Mouse (Mus musculus): ENCODE measurements at regions not wholly inside any gene's neighbourhood (a gene's known extent, or its start where the extent isn't known, plus 50 kb on each side); places are given as distances from the start of the nearest gene placed in this dataset.

DNA sequence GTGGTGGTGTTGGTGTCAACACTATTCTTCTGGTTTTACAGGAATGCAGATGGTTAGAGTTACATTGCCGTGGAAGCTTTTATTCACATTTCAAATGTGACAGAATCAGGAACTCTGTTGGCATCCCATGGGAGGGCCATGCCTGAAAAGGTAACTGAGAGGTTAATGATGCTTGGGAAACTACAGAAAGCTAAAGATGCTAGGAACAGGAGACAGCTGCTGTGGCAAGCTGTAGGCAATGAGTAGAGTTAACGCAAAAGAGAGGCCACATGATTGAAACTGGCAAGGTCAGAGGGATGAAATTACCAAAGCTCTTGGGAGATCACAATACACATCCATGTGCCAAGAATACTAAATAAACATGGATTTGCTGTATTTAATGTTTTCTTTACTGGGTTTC lies 886.4 kb downstream of the Stpg2 start:
- no peak overlapping the region for H3K4me3 ChIP-seq (replicated peaks)
- no peaks in the 10 kb centered on the region for H3K27me3 ChIP-seq (replicated peaks)
- H3K4me1 ChIP-seq (replicated peaks) = no peaks in the 10 kb centered on the region
- no peaks in the 10 kb centered on the region for H3K9me3 ChIP-seq
- H3K27ac ChIP-seq = no peak overlapping the region
- no peak overlapping the region for H3K4me2 ChIP-seq (replicated peaks)
- 88% methylated on average over 2 of the region's 2 CpGs for WGBS
- ATAC-seq = no peak
- H3K36me3 ChIP-seq = no peaks in the 10 kb centered on the region
- H3K9ac ChIP-seq = no peak overlapping the region

- Histone ChIP-seq H3K4me3 (replicated peaks) (no peak overlapping the region), H3K36me3 (no peaks in the 10 kb centered on the region), H3K27me3 (replicated peaks) (no peaks in the 10 kb centered on the region), H3K9ac (no peak overlapping the region), H3K9me3 (no peaks in the 10 kb centered on the region), H3K27ac (no peak overlapping the region), H3K4me2 (replicated peaks) (no peak overlapping the region), H3K4me1 (replicated peaks) (no peaks in the 10 kb centered on the region)
- no peak for ATAC-seq
Measured at GRCm38 (mm10) chr3:140096854-140097540, 891.5 kb downstream of the Stpg2 start.

- H3K27me3 ChIP-seq (replicated peaks) = no peaks in the 10 kb centered on the region
- H3K4me1 ChIP-seq (replicated peaks) = no peaks in the 10 kb centered on the region
- no peaks in the 10 kb centered on the region for H3K36me3 ChIP-seq
- H3K9ac ChIP-seq = no peak overlapping the region
- H3K9me3 ChIP-seq = no peaks in the 10 kb centered on the region
- no peak for ATAC-seq
- H3K4me2 ChIP-seq (replicated peaks) = no peak overlapping the region
- 79% methylated on average over 4 of the region's 4 CpGs for WGBS
- H3K4me3 ChIP-seq (replicated peaks) = no peak overlapping the region
- no peak overlapping the region for H3K27ac ChIP-seq
Measured at GRCm38 (mm10) chr3:140109401-140109800, 903.9 kb downstream of the Stpg2 start.

DNA sequence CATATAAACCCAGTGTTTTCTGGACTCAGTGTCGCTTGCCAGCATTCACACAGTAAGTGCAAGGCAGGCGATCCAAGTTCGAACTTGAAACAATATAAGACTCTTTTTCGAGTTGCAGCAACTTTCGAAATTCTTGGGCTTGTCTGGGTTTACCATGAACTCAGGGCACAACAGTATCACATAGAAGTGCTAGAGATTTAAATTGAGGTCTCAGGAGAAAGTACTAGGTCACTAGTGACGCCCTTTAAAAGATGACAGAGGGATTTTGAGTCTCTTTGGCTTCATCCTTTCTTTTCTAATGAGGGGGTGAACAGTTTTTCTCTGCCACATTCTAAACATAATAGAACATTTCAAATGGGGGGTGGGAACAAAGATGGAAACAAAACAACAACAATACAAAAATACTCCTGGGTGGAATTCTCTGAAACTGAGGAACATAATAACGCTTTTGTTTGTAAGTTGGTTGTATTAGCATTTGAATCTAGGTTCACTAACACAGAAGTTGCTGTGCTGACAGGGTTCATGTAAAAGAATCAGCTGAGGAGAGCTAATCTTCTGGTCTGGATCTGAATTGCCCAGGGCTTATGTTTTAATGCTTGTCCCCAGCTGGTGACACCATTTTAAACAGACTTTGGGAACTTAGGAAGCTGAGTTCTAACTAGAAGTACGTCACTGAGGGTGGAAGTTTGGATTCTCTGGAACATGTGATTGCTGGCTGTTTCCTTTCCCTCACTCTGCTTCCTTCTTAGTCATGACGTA lies 906.1 kb downstream of the Stpg2 start:
- WGBS = 79% methylated on average over 9 of the region's 9 CpGs
- H3K9ac ChIP-seq = no peak overlapping the region
- no peak for ATAC-seq

GRCm38 (mm10) chr3:140115116-140115515 lies 909.6 kb downstream of the Stpg2 start:
- no peak overlapping the region for H3K9ac ChIP-seq
- H3K4me3 ChIP-seq (replicated peaks) = no peak overlapping the region
- H3K36me3 ChIP-seq = no peaks in the 10 kb centered on the region
- H3K9me3 ChIP-seq = no peaks in the 10 kb centered on the region
- no peak overlapping the region for H3K27ac ChIP-seq
- no peak for ATAC-seq
- H3K27me3 ChIP-seq (replicated peaks) = no peaks in the 10 kb centered on the region
- no peaks in the 10 kb centered on the region for H3K4me1 ChIP-seq (replicated peaks)
- 72% methylated on average over 1 of the region's 1 CpGs for WGBS
- no peak overlapping the region for H3K4me2 ChIP-seq (replicated peaks)

More for the DNA sequence above, 906.1 kb downstream of the Stpg2 start:
- Histone ChIP-seq H3K4me1 (replicated peaks) (no peaks in the 10 kb centered on the region), H3K27me3 (replicated peaks) (no peaks in the 10 kb centered on the region), H3K4me2 (replicated peaks) (no peak overlapping the region), H3K36me3 (no peaks in the 10 kb centered on the region), H3K27ac (no peak overlapping the region), H3K4me3 (replicated peaks) (no peak overlapping the region), H3K9me3 (no peaks in the 10 kb centered on the region)

GRCm38 (mm10) chr3:140127310-140127709 lies 921.8 kb downstream of the Stpg2 start:
- ATAC-seq = no peak
- H3K27me3 ChIP-seq (replicated peaks) = no peaks in the 10 kb centered on the region
- no peak overlapping the region for H3K9ac ChIP-seq
- no peak overlapping the region for H3K4me3 ChIP-seq (replicated peaks)
- H3K27ac ChIP-seq = no peak overlapping the region
- H3K9me3 ChIP-seq = no peaks in the 10 kb centered on the region
- H3K4me2 ChIP-seq (replicated peaks) = no peak overlapping the region
- H3K4me1 ChIP-seq (replicated peaks) = no peaks in the 10 kb centered on the region
- H3K36me3 ChIP-seq = no peaks in the 10 kb centered on the region
- WGBS = 74% methylated on average over 3 of the region's 3 CpGs

DNA sequence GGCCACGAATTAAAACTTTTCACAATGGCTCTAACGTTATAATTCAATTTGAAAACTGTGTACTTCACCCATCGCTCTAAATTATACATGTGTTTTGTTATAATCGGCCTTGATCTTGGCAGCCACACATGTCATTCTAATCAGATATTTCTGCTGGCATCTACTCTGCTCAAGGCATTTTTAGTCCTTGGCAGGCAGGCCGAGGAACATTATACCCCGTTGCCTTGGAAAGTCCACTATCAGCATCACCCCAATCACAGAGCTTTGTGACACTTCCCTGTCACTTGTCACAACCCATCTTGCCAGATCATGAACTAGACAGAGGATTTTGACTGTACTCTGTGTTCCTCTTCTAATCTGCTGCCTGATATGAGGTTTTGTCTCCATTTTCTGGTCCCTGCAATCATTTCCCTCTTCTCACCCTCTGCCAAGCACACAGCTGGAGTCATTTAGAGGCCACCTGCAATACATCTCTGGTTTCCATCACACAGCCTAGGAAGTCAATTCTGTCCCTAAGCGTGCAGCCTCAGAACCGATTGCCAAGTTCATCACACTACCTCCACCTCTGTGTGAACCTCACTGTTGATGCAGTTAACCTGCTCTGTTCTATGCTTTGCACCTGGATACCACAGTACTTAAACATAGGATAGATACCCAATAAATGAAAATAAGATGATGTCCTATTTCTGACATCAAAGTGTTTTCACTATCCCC lies 923.7 kb downstream of the Stpg2 start:
- WGBS = 75% methylated on average over 8 of the region's 8 CpGs
- H3K27ac ChIP-seq = no peak overlapping the region
- H3K9me3 ChIP-seq = no peaks in the 10 kb centered on the region
- H3K27me3 ChIP-seq (replicated peaks) = no peaks in the 10 kb centered on the region
- H3K4me3 ChIP-seq (replicated peaks) = no peak overlapping the region
- H3K9ac ChIP-seq = no peak overlapping the region
- no peak for ATAC-seq
- H3K4me2 ChIP-seq (replicated peaks) = no peak overlapping the region
- H3K4me1 ChIP-seq (replicated peaks) = no peaks in the 10 kb centered on the region
- H3K36me3 ChIP-seq = no peaks in the 10 kb centered on the region

GRCm38 (mm10) chr3:140143900-140144299 lies 938.4 kb downstream of the Stpg2 start:
- ATAC-seq = no peak

GRCm38 (mm10) chr3:140147158-140147933 lies 941.9 kb downstream of the Stpg2 start:
- Histone ChIP-seq H3K9me3 (no peaks in the 10 kb centered on the region), H3K27me3 (replicated peaks) (no peaks in the 10 kb centered on the region), H3K4me2 (replicated peaks) (no peak overlapping the region), H3K4me3 (replicated peaks) (no peak overlapping the region), H3K9ac (no peak overlapping the region), H3K36me3 (no peaks in the 10 kb centered on the region), H3K4me1 (replicated peaks) (no peaks in the 10 kb centered on the region), H3K27ac (no peak overlapping the region)
- ATAC-seq = no peak
- WGBS = 78% methylated on average over 2 of the region's 2 CpGs

More at GRCm38 (mm10) chr3:140143900-140144299, 938.4 kb downstream of the Stpg2 start:
- no peak overlapping the region for H3K27ac ChIP-seq
- H3K36me3 ChIP-seq = no peaks in the 10 kb centered on the region
- H3K4me3 ChIP-seq (replicated peaks) = no peak overlapping the region
- H3K4me2 ChIP-seq (replicated peaks) = no peak overlapping the region
- H3K9ac ChIP-seq = no peak overlapping the region
- H3K27me3 ChIP-seq (replicated peaks) = no peaks in the 10 kb centered on the region
- no peaks in the 10 kb centered on the region for H3K9me3 ChIP-seq
- no peaks in the 10 kb centered on the region for H3K4me1 ChIP-seq (replicated peaks)
- 89% methylated on average over 2 of the region's 2 CpGs for WGBS

- Histone ChIP-seq H3K4me3 (replicated peaks) (no peak overlapping the region), H3K27ac (no peak overlapping the region), H3K9ac (no peak overlapping the region), H3K9me3 (no peaks in the 10 kb centered on the region), H3K36me3 (no peaks in the 10 kb centered on the region), H3K27me3 (replicated peaks) (no peaks in the 10 kb centered on the region), H3K4me1 (replicated peaks) (no peaks in the 10 kb centered on the region), H3K4me2 (replicated peaks) (no peak overlapping the region)
- 74% methylated on average over 7 of the region's 7 CpGs for WGBS
- ATAC-seq = no peak
Measured at GRCm38 (mm10) chr3:140150530-140150951, 945.0 kb downstream of the Stpg2 start.

GRCm38 (mm10) chr3:140179471-140179870 lies 974.0 kb downstream of the Stpg2 start:
- Histone ChIP-seq H3K27me3 (replicated peaks) (no peaks in the 10 kb centered on the region), H3K9me3 (no peaks in the 10 kb centered on the region), H3K9ac (no peak overlapping the region), H3K4me3 (replicated peaks) (no peak overlapping the region), H3K4me2 (replicated peaks) (no peak overlapping the region), H3K27ac (no peak overlapping the region), H3K36me3 (no peaks in the 10 kb centered on the region), H3K4me1 (replicated peaks) (no peaks in the 10 kb centered on the region)
- ATAC-seq = no peak
- 89% methylated on average over 2 of the region's 2 CpGs for WGBS

GRCm38 (mm10) chr3:140182690-140183089 lies 977.2 kb downstream of the Stpg2 start:
- Histone ChIP-seq H3K4me1 (replicated peaks) (no peaks in the 10 kb centered on the region), H3K4me2 (replicated peaks) (no peak overlapping the region), H3K9me3 (no peaks in the 10 kb centered on the region), H3K27me3 (replicated peaks) (no peaks in the 10 kb centered on the region), H3K27ac (no peak overlapping the region), H3K9ac (no peak overlapping the region), H3K4me3 (replicated peaks) (no peak overlapping the region), H3K36me3 (no peaks in the 10 kb centered on the region)
- no peak for ATAC-seq
- 88% methylated on average over 4 of the region's 4 CpGs for WGBS
